Mouse (Mus musculus) C2C12 (cell line): ENCODE results near the gene Cdc20.

ENCODE experiments used
- CEBPB ChIP-seq: IDR thresholded peaks from one replicate; pipeline ENCODE4 v1.6.1; 2011; ENCODE audit warnings: low read depth, mild to moderate bottlenecking, control low read depth, moderate library complexity
- CTCF ChIP-seq: IDR thresholded peaks from one replicate; pipeline ENCODE4 v1.5.1; 2011; ENCODE audit not compliant: control insufficient read depth, insufficient read depth, insufficient read length
- FOSL1 ChIP-seq: IDR thresholded peaks from one replicate; pipeline ENCODE4 v1.8.0; 2011; ENCODE audit warnings: mild to moderate bottlenecking, low read length; ENCODE audit not compliant: poor library complexity, insufficient read depth, severe bottlenecking
- MAX ChIP-seq: IDR thresholded peaks from one replicate; pipeline ENCODE4 v1.6.1; 2011; ENCODE audit warnings: mild to moderate bottlenecking, control low read depth
- MYOD1 ChIP-seq: IDR thresholded peaks from one replicate; pipeline ENCODE4 v1.6.1; 2011; ENCODE audit warnings: low read depth; ENCODE audit not compliant: control insufficient read depth, insufficient read length
- USF1 ChIP-seq: IDR thresholded peaks from one replicate; pipeline ENCODE4 v1.6.1; 2011; ENCODE audit warnings: low read depth, mild to moderate bottlenecking, control low read depth, moderate library complexity

GRCm38 (mm10) chr4:118437829-118438253 is 689 bp upstream of the Cdc20 start:
- no peak for TF ChIP-seq CTCF
- TF ChIP-seq MAX: no peak
- TF ChIP-seq FOSL1: no peak
- no peak for TF ChIP-seq CEBPB
- no peak for TF ChIP-seq USF1
- no peak for TF ChIP-seq MYOD1
